Mouse (Mus musculus): ENCODE data around the gene AL607142.1.

DNA sequence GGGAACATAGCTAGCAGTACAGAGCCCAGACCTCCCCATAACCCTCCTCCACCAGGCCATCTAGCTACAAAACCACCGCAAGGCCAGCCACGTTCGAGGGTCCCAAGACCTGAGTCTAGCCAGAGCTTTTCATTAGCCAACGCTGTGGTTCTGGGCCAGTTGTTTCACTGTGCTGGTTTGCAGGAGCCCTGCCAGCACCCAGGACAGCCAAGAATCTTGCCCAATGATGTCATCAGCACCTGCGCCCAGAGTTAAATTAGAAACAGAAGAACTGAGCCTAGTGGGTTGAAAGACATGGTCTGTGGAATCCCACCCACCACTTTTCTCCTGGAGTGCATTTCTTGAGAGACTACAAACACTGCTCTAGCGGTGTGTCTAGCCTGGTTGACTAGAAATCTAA is 61.3 kb downstream of the AL607142.1 start:
- TF ChIP-seq CTCF (IDR thresholded peaks at IDR 0.05; ENCODE audit: extremely low read depth, insufficient read length, insufficient replicate concordance, low read depth, low read length) = no peak
- no peak for TF ChIP-seq POLR2A (IDR thresholded peaks at IDR 0.05; ENCODE audit: low read depth, low read length)
